Mouse (Mus musculus) ES-Bruce4 (cell line): ENCODE data around the gene Pcsk4. TPM values are rescaled to one million over a fixed set of nuclear protein-coding genes. Genes with fewer than 3 reads are reported as not detected.

Experiments
- H3K27ac ChIP-seq: 2 replicates; pipeline ENCODE4 v1.5.1; 2012; ENCODE audit warnings: low read length, inconsistent platforms; ENCODE audit not compliant: insufficient read depth
- H3K27me3 ChIP-seq: 2 replicates; pipeline ENCODE4 v1.6.1; 2012; ENCODE audit warnings: mild to moderate bottlenecking, low read length, inconsistent platforms; ENCODE audit not compliant: control insufficient read depth, poor library complexity, insufficient read depth, severe bottlenecking
- H3K36me3 ChIP-seq: 2 replicates; pipeline ENCODE4 v1.6.1; 2012; ENCODE audit warnings: inconsistent platforms, mild to moderate bottlenecking, low read length, moderate library complexity; ENCODE audit not compliant: control insufficient read depth, poor library complexity, insufficient read depth, severe bottlenecking
- H3K4me1 ChIP-seq: one replicate; pipeline ENCODE4 v1.8.1; 2011; ENCODE audit warnings: low read length; ENCODE audit not compliant: control insufficient read depth, insufficient read depth
- H3K4me3 ChIP-seq: 2 replicates; pipeline ENCODE4 v1.5.1; 2011; ENCODE audit warnings: low read depth, mild to moderate bottlenecking, low read length
- H3K9ac ChIP-seq: 2 replicates; pipeline ENCODE4 v1.6.1; 2012; ENCODE audit warnings: low read depth, mild to moderate bottlenecking, inconsistent platforms; ENCODE audit not compliant: poor library complexity, severe bottlenecking
- H3K9me3 ChIP-seq: replicated peaks from 2 replicates; pipeline ENCODE4 v1.6.1; 2012; ENCODE audit warnings: mild to moderate bottlenecking, low read length, inconsistent platforms; ENCODE audit not compliant: control insufficient read depth, poor library complexity, insufficient read depth, severe bottlenecking
- CTCF ChIP-seq: IDR thresholded peaks from one replicate; pipeline ENCODE4 v1.8.1; 2011; ENCODE audit warnings: low read depth, low read length
- EP300 ChIP-seq: IDR thresholded peaks from 2 replicates; pipeline ENCODE4 v1.6.1; 2011; ENCODE audit warnings: low read depth, low read length; ENCODE audit not compliant: insufficient read depth
- POLR2A ChIP-seq: IDR thresholded peaks from one replicate; pipeline ENCODE4 v1.8.1; 2011; ENCODE audit warnings: low read length; ENCODE audit not compliant: insufficient read depth
- polyA plus RNA-seq: library from polyadenylated mRNA; stranded (reverse); fragments of >200 nt; gene quantifications from 2 replicates; pipeline ENCODE4 v1.2.4, GENCODE M21; 2011; ENCODE audit warnings: low read depth; ENCODE audit not compliant: missing spikeins, insufficient read depth, insufficient read length

Gene Pcsk4
- polyA plus RNA-seq, 1 experiment, result 2.8 TPM

GRCm38 (mm10) chr10:80281304-80281703, 48.0 kb downstream of the Pcsk4 start:
- Histone ChIP-seq H3K4me1 (no peaks in the 10 kb centered on the region), H3K4me3 (no peak overlapping the region), H3K9ac (no peak overlapping the region), H3K27me3 (no peaks in the 10 kb centered on the region), H3K9me3 (no peaks in the 10 kb centered on the region), H3K27ac (no peak overlapping the region), H3K36me3 (peaks cover 66% of the 10 kb centered on the region)
- TF ChIP-seq POLR2A (no peak), CTCF (no peak), EP300 (no peak)

- no peaks in the 10 kb centered on the region for H3K27me3 ChIP-seq
- H3K27ac ChIP-seq, result no peak overlapping the region
- no peak overlapping the region for H3K4me3 ChIP-seq
- H3K9ac ChIP-seq, result no peak overlapping the region
- H3K36me3 ChIP-seq, result peaks cover 49% of the 10 kb centered on the region
- no peaks in the 10 kb centered on the region for H3K9me3 ChIP-seq
- no peaks in the 10 kb centered on the region for H3K4me1 ChIP-seq
- TF ChIP-seq CTCF (no peak), POLR2A (no peak), EP300 (no peak)
These were observed 50.0 kb downstream of the Pcsk4 start for GRCm38 (mm10) chr10:80279273-80279672.

- Histone ChIP-seq H3K27me3 (no peaks in the 10 kb centered on the region), H3K27ac (no peak overlapping the region), H3K4me3 (no peak overlapping the region), H3K9me3 (no peaks in the 10 kb centered on the region), H3K4me1 (no peaks in the 10 kb centered on the region), H3K9ac (no peak overlapping the region), H3K36me3 (peaks cover 45% of the 10 kb centered on the region)
- no peak for TF ChIP-seq EP300
- no peak for TF ChIP-seq POLR2A
- TF ChIP-seq CTCF, result no peak
These were observed 50.9 kb downstream of the Pcsk4 start for GRCm38 (mm10) chr10:80278390-80278789.

GRCm38 (mm10) chr10:80276238-80276637, 53.1 kb downstream of the Pcsk4 start:
- no peak overlapping the region for H3K4me3 ChIP-seq
- H3K9ac ChIP-seq, result no peak overlapping the region
- H3K27me3 ChIP-seq, result no peaks in the 10 kb centered on the region
- TF ChIP-seq CTCF (no peak), POLR2A (no peak), EP300 (no peak)
- H3K27ac ChIP-seq, result no peak overlapping the region
- H3K36me3 ChIP-seq, result peaks cover 35% of the 10 kb centered on the region
- no peaks in the 10 kb centered on the region for H3K4me1 ChIP-seq
- no peaks in the 10 kb centered on the region for H3K9me3 ChIP-seq

- Histone ChIP-seq H3K27me3 (no peaks in the 10 kb centered on the region), H3K9ac (no peak overlapping the region), H3K4me3 (no peak overlapping the region), H3K36me3 (peaks cover 19% of the 10 kb centered on the region), H3K4me1 (no peaks in the 10 kb centered on the region), H3K27ac (no peak overlapping the region), H3K9me3 (no peaks in the 10 kb centered on the region)
- TF ChIP-seq EP300, result no peak
- TF ChIP-seq POLR2A, result no peak
- no peak for TF ChIP-seq CTCF
These were observed 55.5 kb downstream of the Pcsk4 start for GRCm38 (mm10) chr10:80273847-80274246.

DNA sequence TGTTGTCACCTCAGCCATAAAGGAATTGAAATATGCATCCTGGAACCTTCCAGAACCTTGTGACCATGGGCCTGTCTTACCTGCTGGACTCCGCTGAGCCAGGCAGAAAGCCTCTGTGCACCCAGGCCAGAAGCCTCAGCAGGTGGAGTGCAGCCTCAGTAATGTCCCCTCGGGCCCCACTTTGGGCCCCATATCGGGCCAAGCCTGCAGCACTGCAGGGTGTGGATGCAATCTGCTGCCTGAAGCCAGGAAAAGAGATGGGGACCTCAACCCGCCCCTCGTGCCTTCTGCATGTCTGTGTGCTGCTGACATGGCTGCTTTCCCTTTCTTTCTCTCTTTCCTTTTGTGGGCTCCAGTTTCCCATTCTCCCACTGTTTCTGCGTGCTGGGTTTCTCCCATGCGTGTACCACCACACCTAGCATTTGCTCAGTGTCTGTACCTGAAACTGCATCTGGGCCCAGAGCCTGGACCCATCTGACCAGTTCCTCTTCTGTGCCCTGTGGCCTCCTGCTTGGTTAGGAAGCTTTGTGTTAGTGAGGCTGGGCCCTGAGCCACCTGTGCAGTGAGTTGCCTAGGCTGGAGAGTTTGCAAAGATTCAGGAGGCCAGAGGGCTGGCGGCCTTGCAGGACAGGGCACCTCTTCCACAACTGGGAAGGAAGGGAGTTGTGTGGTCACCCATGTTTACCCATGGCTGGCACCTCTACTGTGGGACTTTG, 57.3 kb downstream of the Pcsk4 start:
- H3K9ac ChIP-seq, result no peak overlapping the region
- H3K4me1 ChIP-seq, result no peaks in the 10 kb centered on the region
- TF ChIP-seq CTCF, result no peak
- no peak for TF ChIP-seq POLR2A
- TF ChIP-seq EP300, result no peak
- H3K9me3 ChIP-seq, result no peaks in the 10 kb centered on the region
- peaks cover 16% of the 10 kb centered on the region for H3K36me3 ChIP-seq
- no peaks in the 10 kb centered on the region for H3K27me3 ChIP-seq
- no peak overlapping the region for H3K4me3 ChIP-seq
- H3K27ac ChIP-seq, result no peak overlapping the region

Other genes starting within 250 kb of the Pcsk4 start
- gene Sbno2, start 223.9 kb downstream of the Pcsk4 start, polyA plus RNA-seq, result 36.1 and 37.3 TPM in 2 replicates
- gene Stk11, start 213.7 kb downstream of the Pcsk4 start, polyA plus RNA-seq, result 70.3 and 91.6 TPM in 2 replicates
- gene Atp5d, start 190.9 kb downstream of the Pcsk4 start, polyA plus RNA-seq, result 242 and 255 TPM in 2 replicates
- 29.8 and 33.4 TPM in 2 replicates for gene Cbarp, start 188.7 kb downstream of the Pcsk4 start, polyA plus RNA-seq
- 67.4 and 73.2 TPM in 2 replicates for gene Midn, start 181.2 kb downstream of the Pcsk4 start, polyA plus RNA-seq
- 51.9 and 58.2 TPM in 2 replicates for gene Cirbp, start 163.5 kb downstream of the Pcsk4 start, polyA plus RNA-seq
- gene 1600002K03Rik, start 156.6 kb downstream of the Pcsk4 start, polyA plus RNA-seq, result 7.6 and 7.7 TPM in 2 replicates
- 7.2 and 11.2 TPM in 2 replicates for gene Efna2, start 150.0 kb downstream of the Pcsk4 start, polyA plus RNA-seq
- 35.7 and 36.5 TPM in 2 replicates for gene Mum1, start 103.1 kb downstream of the Pcsk4 start, polyA plus RNA-seq
- gene Ndufs7, start 80.4 kb downstream of the Pcsk4 start, polyA plus RNA-seq, result 63.9 and 72.8 TPM in 2 replicates
- gene Gamt, start 68.5 kb downstream of the Pcsk4 start, polyA plus RNA-seq, result 0.68 and 0.82 TPM in 2 replicates
- 175 and 192 TPM in 2 replicates for gene Dazap1, start 68.0 kb downstream of the Pcsk4 start, polyA plus RNA-seq
- gene Rps15, start 37.0 kb downstream of the Pcsk4 start, polyA plus RNA-seq, result 2,641 and 2,952 TPM in 2 replicates
- 3.2 and 3.8 TPM in 2 replicates for gene Apc2, start 33.5 kb downstream of the Pcsk4 start, polyA plus RNA-seq
- gene 2310011J03Rik, start 9.0 kb downstream of the Pcsk4 start, polyA plus RNA-seq, result 11.6 and 13.2 TPM in 2 replicates
- gene Reep6, start 455 bp upstream of the Pcsk4 start, polyA plus RNA-seq, result 17.3 and 17.6 TPM in 2 replicates
- gene Adamtsl5, start 18.9 kb upstream of the Pcsk4 start, polyA plus RNA-seq, result 3.8 and 5.4 TPM in 2 replicates
- gene Plk5, start 27.0 kb upstream of the Pcsk4 start, polyA plus RNA-seq, result 11.1 and 12.6 TPM in 2 replicates
- gene Mex3d, start 58.2 kb upstream of the Pcsk4 start, polyA plus RNA-seq, result 25.0 and 28.0 TPM in 2 replicates
- 81.3 and 84.8 TPM in 2 replicates for gene Mbd3, start 70.1 kb upstream of the Pcsk4 start, polyA plus RNA-seq
- 199 and 223 TPM in 2 replicates for gene Uqcr11, start 77.3 kb upstream of the Pcsk4 start, polyA plus RNA-seq
- 78.0 and 78.2 TPM in 2 replicates for gene Tcf3, start 104.1 kb upstream of the Pcsk4 start, polyA plus RNA-seq
- gene Onecut3, start 165.3 kb upstream of the Pcsk4 start, polyA plus RNA-seq, result not detected in 2 replicates
- gene Atp8b3, start 209.6 kb upstream of the Pcsk4 start, polyA plus RNA-seq, result 1.2 and 1.6 TPM in 2 replicates
- gene Rexo1, start 232.1 kb upstream of the Pcsk4 start, polyA plus RNA-seq, result 29.5 and 32.8 TPM in 2 replicates
- gene Klf16, start 247.8 kb upstream of the Pcsk4 start, polyA plus RNA-seq, result 24.9 TPM in 2 replicates